Mouse (Mus musculus) stomach, embryonic 15.5 days (tissue): Measurements from ENCODE around the gene Stx16. TPM values are rescaled to one million over a fixed set of nuclear protein-coding genes. Genes with fewer than 3 reads are reported as not detected.
A peak's percentile ranks its signal among the peaks of the same experiment; 100 is the strongest.

Source experiments
- ATAC-seq: fragments of 200-750 bp; cut with Nextera tagmentation; 2 replicates; pipeline ENCODE4 v1.8.0; 2017; ENCODE audit warnings: low read depth, moderate number of reproducible peaks, moderate TSS enrichment; ENCODE audit not compliant: insufficient read depth, low FRiP score
- H3K27ac ChIP-seq: fragments of 300-500 bp; sonication (generic); 2 replicates; pipeline ENCODE4 v1.5.1; 2015; ENCODE audit warnings: mild to moderate bottlenecking, inconsistent platforms
- H3K27me3 ChIP-seq: fragments of 300-500 bp; sonication (generic); replicated peaks from 2 replicates; pipeline ENCODE4 v1.6.1; 2015; ENCODE audit warnings: inconsistent platforms
- H3K36me3 ChIP-seq: fragments of 300-500 bp; sonication (generic); 2 replicates; pipeline ENCODE4 v1.6.1; 2015; ENCODE audit warnings: inconsistent platforms
- H3K4me1 ChIP-seq: fragments of 300-500 bp; sonication (generic); 2 replicates; pipeline ENCODE4 v1.6.1; 2015; ENCODE audit warnings: inconsistent platforms
- H3K4me2 ChIP-seq: fragments of 300-500 bp; sonication (generic); 2 replicates; pipeline ENCODE4 v1.6.1; 2015; ENCODE audit warnings: mild to moderate bottlenecking, inconsistent platforms
- H3K4me3 ChIP-seq: fragments of 300-500 bp; sonication (generic); replicated peaks from 2 replicates; pipeline ENCODE4 v1.5.1; 2015; ENCODE audit warnings: inconsistent platforms
- H3K9ac ChIP-seq: fragments of 300-500 bp; sonication (generic); 2 replicates; pipeline ENCODE4 v1.6.1; 2015; ENCODE audit warnings: inconsistent platforms
- H3K9me3 ChIP-seq: fragments of 300-500 bp; sonication (generic); 2 replicates; pipeline ENCODE4 v1.6.1; 2016; ENCODE audit warnings: inconsistent platforms
- WGBS: fragments of 180-500 bp; shearing (Covaris S2); methylation state at CpG from one replicate; pipeline ENCODE4 v1.1.7; 2015; 5-methylcytosine and 5-hydroxymethylcytosine counted together
- polyA plus RNA-seq: library from polyadenylated mRNA; unstranded; fragments of >200 nt; fragmentation: Nextera tagmentation; extraction: Ambion mirVana; gene quantifications from 2 replicates; pipeline ENCODE4 v1.2.1, GENCODE M21; 2015

Gene Stx16
- polyA plus RNA-seq, 1 experiment from 2014 or later: 12.0 TPM

- Histone ChIP-seq H3K27me3 (no peaks in the 10 kb centered on the region), H3K4me2 (no peak overlapping the region), H3K9me3 (no peaks in the 10 kb centered on the region), H3K9ac (no peak overlapping the region), H3K36me3 (no peaks in the 10 kb centered on the region), H3K4me1 (peaks cover 7% of the 10 kb centered on the region), H3K4me3 (no peak overlapping the region), H3K27ac (no peak overlapping the region)
- WGBS: 25% methylated on average over 2 of the region's 2 CpGs
- ATAC-seq: 0 out of 2 replicates have a peak, but pooled peaks have one; percentile 34
Measured at GRCm38 (mm10) chr2:174061219-174061618, 14.9 kb upstream of the Stx16 start.

DNA sequence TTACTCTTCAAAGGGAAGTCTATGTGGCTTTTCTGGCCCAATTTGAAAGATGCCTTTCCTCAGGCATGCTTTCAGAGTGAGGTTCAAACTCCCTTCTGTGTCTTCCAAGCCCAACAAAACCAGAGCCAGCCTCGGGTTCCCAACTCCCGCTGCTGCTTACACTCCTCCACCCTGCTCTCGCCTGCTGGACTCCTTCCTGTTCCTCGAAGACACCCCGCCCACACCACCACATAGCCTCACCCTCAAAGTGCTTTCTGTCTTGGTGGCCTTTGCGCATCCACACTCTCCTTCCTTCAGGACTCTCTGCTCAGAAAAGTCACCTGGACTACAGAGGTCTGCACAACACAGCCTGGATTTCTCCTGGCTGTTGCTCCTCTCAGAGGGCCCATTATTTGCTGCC lies 13.0 kb upstream of the Stx16 start:
- H3K36me3 ChIP-seq: no peaks in the 10 kb centered on the region
- 55% methylated on average over 6 of the region's 6 CpGs for WGBS
- H3K27ac ChIP-seq: no peak overlapping the region
- no peak overlapping the region for H3K4me2 ChIP-seq
- no peak for ATAC-seq
- H3K4me1 ChIP-seq: peaks cover 7% of the 10 kb centered on the region
- H3K9ac ChIP-seq: no peak overlapping the region
- H3K9me3 ChIP-seq: no peaks in the 10 kb centered on the region
- H3K27me3 ChIP-seq: no peaks in the 10 kb centered on the region
- H3K4me3 ChIP-seq: no peak overlapping the region

DNA sequence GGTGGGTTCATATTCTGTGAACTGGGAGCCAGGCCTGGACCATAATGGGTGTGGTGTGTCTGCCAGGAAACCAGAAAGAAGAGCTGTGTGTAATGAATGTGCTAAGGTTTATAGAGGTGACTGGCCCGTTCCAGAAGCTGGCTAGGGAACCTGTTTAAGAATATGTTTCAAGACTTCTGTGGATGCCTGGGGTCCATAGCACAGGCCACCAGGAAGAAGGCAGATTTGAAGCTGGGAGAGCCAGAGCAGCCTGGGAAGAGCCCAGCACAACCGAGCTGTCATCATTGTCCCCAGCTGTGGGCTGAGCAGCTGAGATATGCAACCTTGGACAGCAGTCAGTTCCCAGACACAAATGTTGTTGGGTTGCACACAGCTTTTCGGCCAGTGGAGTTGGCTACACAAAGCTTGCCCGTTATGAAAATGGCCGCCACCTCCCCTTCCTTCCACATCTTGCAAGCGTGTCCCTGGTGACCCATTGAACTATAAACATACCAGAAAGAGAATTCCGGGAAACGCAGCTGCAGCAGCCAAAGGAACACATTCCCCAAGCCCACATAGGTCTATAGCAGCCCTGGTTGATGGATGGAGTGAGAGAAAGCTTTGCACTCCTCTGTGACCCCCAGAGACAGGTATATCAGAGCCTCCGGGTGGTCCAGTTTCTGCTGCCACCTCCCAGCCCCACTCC lies 12.4 kb upstream of the Stx16 start:
- H3K27ac ChIP-seq: no peak overlapping the region; the same call in 1 of the 2 replicates
- no peak for ATAC-seq
- WGBS: 43% methylated on average over 9 of the region's 9 CpGs

GRCm38 (mm10) chr2:174067793-174068419 lies 8.2 kb upstream of the Stx16 start:
- no peak for ATAC-seq
- 73% methylated on average over 6 of the region's 6 CpGs for WGBS
- H3K27ac ChIP-seq: no peak overlapping the region
- H3K27me3 ChIP-seq: no peaks in the 10 kb centered on the region
- H3K9ac ChIP-seq: no peak overlapping the region
- no peak overlapping the region for H3K4me2 ChIP-seq
- H3K9me3 ChIP-seq: no peaks in the 10 kb centered on the region
- H3K36me3 ChIP-seq: no peaks in the 10 kb centered on the region
- peaks cover 7% of the 10 kb centered on the region for H3K4me1 ChIP-seq
- H3K4me3 ChIP-seq: no peak overlapping the region

More for the DNA sequence above, 12.4 kb upstream of the Stx16 start:
- Histone ChIP-seq H3K9me3 (no peaks in the 10 kb centered on the region), H3K4me3 (no peak overlapping the region), H3K4me1 (peaks cover 7% of the 10 kb centered on the region), H3K36me3 (no peaks in the 10 kb centered on the region), H3K27me3 (no peaks in the 10 kb centered on the region), H3K4me2 (no peak overlapping the region), H3K9ac (no peak overlapping the region)

GRCm38 (mm10) chr2:174069532-174070049 lies 6.5 kb upstream of the Stx16 start:
- Histone ChIP-seq H3K27ac (no peak overlapping the region), H3K4me1 (0 out of 2 replicates have a peak, but pooled peaks cover 2% of the 10 kb centered on the region), H3K27me3 (no peaks in the 10 kb centered on the region), H3K4me2 (no peak overlapping the region), H3K36me3 (no peaks in the 10 kb centered on the region), H3K9me3 (no peaks in the 10 kb centered on the region), H3K9ac (no peak overlapping the region), H3K4me3 (no peak overlapping the region)
- ATAC-seq: no peak
- 56% methylated on average over 3 of the region's 3 CpGs for WGBS

GRCm38 (mm10) chr2:174071406-174071805 lies 4.7 kb upstream of the Stx16 start:
- Histone ChIP-seq H3K9ac (no peak overlapping the region), H3K36me3 (no peaks in the 10 kb centered on the region), H3K4me1 (peaks cover 11% of the 10 kb centered on the region), H3K9me3 (no peaks in the 10 kb centered on the region), H3K4me3 (no peak overlapping the region), H3K4me2 (no peak overlapping the region), H3K27ac (no peak overlapping the region), H3K27me3 (no peaks in the 10 kb centered on the region)
- 68% methylated on average over 5 of the region's 5 CpGs for WGBS
- ATAC-seq: no peak

DNA sequence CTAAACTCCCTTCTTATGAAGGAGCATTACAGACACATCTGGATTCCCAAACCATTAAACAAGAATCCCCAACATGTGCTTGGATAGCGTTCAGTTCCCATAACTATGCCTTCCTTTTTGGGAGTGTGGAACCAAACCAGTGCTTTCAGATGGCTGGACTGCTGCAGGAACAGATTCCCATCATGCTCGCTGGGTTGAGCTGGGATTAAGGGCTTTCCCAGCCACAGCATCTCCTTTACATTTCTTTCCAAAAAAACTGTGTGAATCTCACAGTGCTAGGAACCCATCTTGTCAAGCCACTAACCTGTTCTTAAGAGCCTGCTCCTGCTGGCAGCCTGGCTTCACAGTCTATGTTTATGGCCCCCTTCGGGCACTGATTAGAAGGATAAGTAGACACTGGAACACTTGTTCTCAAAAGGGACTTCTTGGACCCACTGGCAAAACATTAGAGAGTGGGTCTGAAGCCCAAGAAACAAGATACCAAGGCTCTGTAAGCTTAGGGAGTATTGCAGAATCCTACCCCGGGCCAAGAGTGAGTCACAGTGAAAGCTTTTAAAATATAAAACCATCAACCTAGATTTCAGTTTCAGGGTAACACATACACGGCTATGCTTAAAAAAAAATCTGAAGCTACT lies 2.8 kb upstream of the Stx16 start:
- no peak overlapping the region for H3K4me3 ChIP-seq
- WGBS: 48% methylated on average over 5 of the region's 5 CpGs
- H3K27me3 ChIP-seq: no peaks in the 10 kb centered on the region
- peaks cover 18% of the 10 kb centered on the region for H3K4me1 ChIP-seq
- H3K9me3 ChIP-seq: no peaks in the 10 kb centered on the region
- no peaks in the 10 kb centered on the region for H3K36me3 ChIP-seq
- no peak for ATAC-seq
- H3K27ac ChIP-seq: peak overlapping the region; percentile 77; the same call in 1 of the 2 replicates
- no peak overlapping the region for H3K9ac ChIP-seq
- H3K4me2 ChIP-seq: no peak overlapping the region

- Histone ChIP-seq H3K4me2 (peak overlapping the region; percentile 85), H3K27ac (peak overlapping the region; percentile 97), H3K27me3 (no peaks in the 10 kb centered on the region), H3K4me3 (peak overlapping the region; percentile 22), H3K9me3 (no peaks in the 10 kb centered on the region), H3K4me1 (peaks cover 19% of the 10 kb centered on the region), H3K9ac (no peak overlapping the region), H3K36me3 (no peaks in the 10 kb centered on the region)
- no peak for ATAC-seq
- 4% methylated on average over 11 of the region's 13 CpGs for WGBS
Measured at GRCm38 (mm10) chr2:174074621-174075020, 1.5 kb upstream of the Stx16 start.

DNA sequence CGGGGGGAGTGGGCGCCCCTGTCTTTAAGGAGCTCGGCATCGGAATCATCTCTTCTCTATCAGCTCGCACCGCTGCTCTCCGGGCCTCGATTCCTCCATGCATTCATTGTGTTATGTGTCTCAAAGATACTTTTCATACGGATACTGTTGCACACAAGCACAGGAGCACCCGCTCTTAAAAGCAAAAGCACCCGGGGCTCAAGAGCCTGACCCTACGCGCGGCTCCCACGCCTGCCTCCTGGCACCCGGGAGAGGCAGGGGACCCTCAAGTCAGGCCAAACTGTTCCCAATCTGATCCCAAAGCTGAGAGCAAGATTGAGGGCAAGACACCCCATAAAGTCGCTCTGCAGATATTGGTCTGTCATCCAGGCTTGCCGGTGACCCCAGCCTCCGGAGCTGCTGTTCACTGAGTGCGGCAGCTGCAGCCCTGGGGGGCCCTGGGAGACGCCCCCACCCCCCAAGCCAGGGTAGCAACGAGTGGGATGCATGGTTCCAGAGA lies 987 bp upstream of the Stx16 start:
- ATAC-seq: no peak

GRCm38 (mm10) chr2:174076433-174076824 lies 321 bp downstream of the Stx16 start:
- ATAC-seq: no peak; the same call in 1 of the 2 replicates
- Histone ChIP-seq H3K4me3 (peak overlapping the region; percentile 75), H3K27me3 (no peaks in the 10 kb centered on the region), H3K4me1 (peaks cover 19% of the 10 kb centered on the region), H3K9me3 (no peaks in the 10 kb centered on the region), H3K4me2 (peak overlapping the region; percentile 85), H3K27ac (peak overlapping the region; percentile 97), H3K9ac (peak overlapping the region; percentile 74), H3K36me3 (no peaks in the 10 kb centered on the region)
- WGBS: under 1% methylated on average over 22 of the region's 22 CpGs

More for the DNA sequence above, 987 bp upstream of the Stx16 start:
- peak overlapping the region; percentile 97 for H3K27ac ChIP-seq
- no peaks in the 10 kb centered on the region for H3K27me3 ChIP-seq
- H3K9me3 ChIP-seq: no peaks in the 10 kb centered on the region
- WGBS: 6% methylated on average over 22 of the region's 22 CpGs
- peak overlapping the region; percentile 22 for H3K4me3 ChIP-seq
- peaks cover 19% of the 10 kb centered on the region for H3K4me1 ChIP-seq
- 0 out of 2 replicates have a peak overlapping the region, but pooled peaks have one; percentile 27 for H3K9ac ChIP-seq
- peak overlapping the region; percentile 85 for H3K4me2 ChIP-seq
- no peaks in the 10 kb centered on the region for H3K36me3 ChIP-seq

DNA sequence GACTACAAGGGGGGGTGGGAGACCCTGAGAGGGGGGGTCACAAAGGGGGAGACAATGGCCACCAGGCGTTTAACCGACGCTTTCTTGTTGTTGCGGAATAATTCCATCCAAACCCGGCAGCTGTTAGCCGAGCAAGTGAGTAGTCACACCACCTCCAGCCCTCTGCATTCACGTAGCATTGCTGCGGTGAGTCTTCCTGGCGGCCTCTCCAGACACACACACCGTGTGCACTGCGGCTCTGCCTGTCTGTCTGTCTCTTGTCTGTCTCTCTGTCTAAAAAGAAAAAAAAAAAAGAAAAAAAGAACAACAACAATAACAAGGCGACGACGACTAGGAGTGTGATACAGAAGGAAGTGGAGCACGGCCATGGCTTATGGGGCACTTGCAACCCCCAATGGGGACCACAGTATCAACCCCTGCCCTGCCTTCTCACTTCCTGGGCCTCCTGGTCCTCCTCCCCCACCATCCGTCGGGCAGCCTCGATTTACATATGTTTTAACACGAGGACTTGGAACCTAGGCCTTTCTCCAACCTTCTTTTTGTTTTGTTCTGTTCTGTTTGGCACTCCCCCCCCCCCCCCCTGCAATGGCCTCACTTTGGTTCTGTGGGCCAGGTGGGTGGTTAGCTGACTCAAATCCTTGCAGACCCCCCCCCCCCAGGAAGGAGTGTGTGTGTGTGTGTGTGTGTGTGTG lies 1.0 kb downstream of the Stx16 start:
- no peaks in the 10 kb centered on the region for H3K9me3 ChIP-seq
- under 1% methylated on average over 19 of the region's 19 CpGs for WGBS
- H3K27ac ChIP-seq: peak overlapping the region; percentile 97
- H3K4me1 ChIP-seq: peaks cover 22% of the 10 kb centered on the region
- H3K4me2 ChIP-seq: peak overlapping the region; percentile 85
- H3K27me3 ChIP-seq: no peaks in the 10 kb centered on the region
- ATAC-seq: no peak
- H3K36me3 ChIP-seq: no peaks in the 10 kb centered on the region
- H3K9ac ChIP-seq: peak overlapping the region; percentile 74; the same call in 1 of the 2 replicates
- H3K4me3 ChIP-seq: peak overlapping the region; percentile 75
